Mouse (Mus musculus) brain, embryonic 14.5 days (tissue): ENCODE measurements around the gene Gm20538.

Source experiments
- CTCF ChIP-seq: fragments of 200-500 bp; IDR thresholded peaks from 2 replicates; pipeline ENCODE4 v1.5.1; 2012; ENCODE audit warnings: inconsistent platforms, mild to moderate bottlenecking, moderate library complexity, borderline replicate concordance; ENCODE audit not compliant: insufficient read depth, insufficient read length; ENCODE audit errors: extremely low read depth
- POLR2A ChIP-seq: fragments of 200-500 bp; IDR thresholded peaks from 2 replicates; pipeline ENCODE4 v1.6.1; 2012; ENCODE audit warnings: mild to moderate bottlenecking, inconsistent platforms, borderline replicate concordance; ENCODE audit not compliant: poor library complexity, insufficient read depth, insufficient read length, severe bottlenecking; ENCODE audit errors: extremely low read depth

DNA sequence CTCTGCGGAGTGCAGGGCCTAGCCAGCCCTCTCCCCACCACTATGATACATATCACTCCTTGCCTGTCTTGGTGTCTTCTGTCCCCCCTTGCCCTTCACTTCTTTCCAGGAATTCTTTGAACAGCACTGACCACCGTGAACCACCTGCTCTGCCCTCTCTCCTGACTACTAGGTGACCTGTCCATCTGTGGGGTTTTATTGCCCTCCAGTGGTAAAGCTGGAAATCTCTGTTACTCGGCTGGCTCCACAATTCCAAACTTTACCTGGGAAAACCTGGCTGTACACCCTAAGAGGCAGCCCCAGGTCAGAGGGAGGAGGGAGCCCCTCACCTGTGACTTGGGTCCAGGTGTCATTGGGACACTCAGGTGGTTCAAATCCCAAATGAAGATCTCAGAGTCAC, 17.3 kb downstream of the Gm20538 start:
- no peak for TF ChIP-seq POLR2A
- TF ChIP-seq CTCF: peak; percentile 61; the same call in 1 of the 2 replicates
